Mouse (Mus musculus) hindbrain, postnatal 0 days (tissue): ENCODE data around the gene Pard3. TPM values are rescaled to one million over a fixed set of nuclear protein-coding genes. Genes with fewer than 3 reads are reported as not detected.

ENCODE experiments used
- ATAC-seq: fragments of 200-750 bp; cut with Nextera tagmentation; 2 replicates; pipeline ENCODE4 v1.8.0; 2017; ENCODE audit warnings: mild to moderate bottlenecking, moderate TSS enrichment, moderate library complexity
- DNase-seq: peaks from one replicate; pipeline ENCODE4 v3.0.0-alpha.2; 2015; ENCODE audit warnings: low spot score
- H3K27ac ChIP-seq: fragments of 300-500 bp; sonication (generic); 2 replicates; pipeline ENCODE4 v1.5.1; 2014; ENCODE audit warnings: mild to moderate bottlenecking
- H3K27me3 ChIP-seq: fragments of 300-500 bp; sonication (generic); 2 replicates; pipeline ENCODE4 v1.6.1; 2014; ENCODE audit warnings: low read length, mixed read lengths; ENCODE audit not compliant: insufficient read depth
- H3K36me3 ChIP-seq: fragments of 300-500 bp; sonication (generic); 2 replicates; pipeline ENCODE4 v1.6.1; 2014; ENCODE audit warnings: low read length, mixed read lengths; ENCODE audit not compliant: insufficient read depth
- H3K4me1 ChIP-seq: fragments of 300-500 bp; sonication (generic); 2 replicates; pipeline ENCODE4 v1.6.1; 2014; ENCODE audit warnings: antibody characterized with exemption, low read length, mixed read lengths; ENCODE audit not compliant: insufficient read depth
- H3K4me2 ChIP-seq: fragments of 300-500 bp; sonication (generic); 2 replicates; pipeline ENCODE4 v1.6.1; 2014; ENCODE audit warnings: low read depth, mild to moderate bottlenecking, low read length, moderate library complexity, mixed read lengths
- H3K4me3 ChIP-seq: fragments of 300-500 bp; sonication (generic); 2 replicates; pipeline ENCODE4 v1.5.1; 2014; ENCODE audit warnings: low read length
- H3K9ac ChIP-seq: fragments of 300-500 bp; sonication (generic); replicated peaks from 2 replicates; pipeline ENCODE4 v1.6.1; 2014; ENCODE audit warnings: mild to moderate bottlenecking, low read length, moderate library complexity, mixed read lengths
- H3K9me3 ChIP-seq: fragments of 300-500 bp; sonication (generic); 2 replicates; pipeline ENCODE4 v1.6.1; 2016; ENCODE audit warnings: low read length, mixed read lengths
- CTCF ChIP-seq: IDR thresholded peaks from 2 replicates; pipeline ENCODE4 v1.5.1; 2016; ENCODE audit warnings: antibody characterized with exemption, control low read depth, low read depth
- WGBS: fragments of 180-500 bp; shearing (Covaris S2); extraction: QIAGEN DNeasy Blood & Tissue Kit; methylation state at CpG from one replicate; pipeline ENCODE4 v1.1.7; 2014; 5-methylcytosine and 5-hydroxymethylcytosine counted together
- polyA plus RNA-seq: library from polyadenylated mRNA; unstranded; fragments of >200 nt; fragmentation: Nextera tagmentation; extraction: Ambion mirVana; gene quantifications from 2 replicates; pipeline ENCODE4 v1.2.1, GENCODE M21; 2015
- total RNA-seq: library from RNA; depleted of rRNA; stranded (reverse); fragments of >200 nt; gene quantifications from 2 replicates; pipeline ENCODE4 v1.2.3, GENCODE M21; 2014

The Pard3 gene
- total and polyA plus RNA-seq, 2 experiments from 2014 or later = 11.9 to 29.3 TPM

DNA sequence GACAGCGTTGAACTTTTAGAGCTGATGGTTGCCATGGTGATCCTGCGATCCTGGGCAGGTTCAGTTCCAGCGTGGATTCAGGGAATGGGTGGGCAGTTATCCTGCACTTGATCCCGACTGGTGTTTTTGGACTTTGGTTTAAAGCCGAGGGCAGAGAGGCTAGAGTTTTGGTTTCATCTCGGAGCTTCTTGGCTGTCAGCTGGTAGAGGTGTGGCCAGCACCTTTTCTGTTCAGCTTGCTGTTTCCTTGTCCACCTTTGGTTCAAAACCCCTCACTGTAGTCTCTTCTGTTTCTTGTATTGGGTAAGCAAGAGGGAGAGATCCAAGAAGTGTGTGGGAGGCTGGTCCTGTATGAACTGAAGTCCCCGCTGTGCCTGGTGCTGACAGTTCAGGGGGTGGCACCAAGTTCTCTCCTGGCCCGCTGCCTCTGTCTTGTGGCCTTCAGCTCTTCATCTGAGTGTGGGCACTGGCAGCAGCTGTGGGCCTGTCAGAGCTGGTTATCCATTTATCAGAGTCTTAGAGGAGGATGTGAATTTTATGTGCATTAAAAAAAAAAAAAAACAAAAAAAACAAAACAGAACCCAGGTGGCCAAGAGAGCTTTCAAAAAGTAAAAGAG, 65.2 kb downstream of the Pard3 start:
- no peak overlapping the region for H3K27ac ChIP-seq
- TF ChIP-seq CTCF = no peak
- no peaks in the 10 kb centered on the region for H3K27me3 ChIP-seq
- H3K4me1 ChIP-seq = peaks cover 16% of the 10 kb centered on the region
- H3K9ac ChIP-seq = no peak overlapping the region
- H3K9me3 ChIP-seq = no peaks in the 10 kb centered on the region
- WGBS = 31% methylated on average over 8 of the region's 8 CpGs
- no peak overlapping the region for H3K4me2 ChIP-seq
- ATAC-seq (no peak), DNase-seq (no peak)
- no peaks in the 10 kb centered on the region for H3K36me3 ChIP-seq
- no peak overlapping the region for H3K4me3 ChIP-seq

DNA sequence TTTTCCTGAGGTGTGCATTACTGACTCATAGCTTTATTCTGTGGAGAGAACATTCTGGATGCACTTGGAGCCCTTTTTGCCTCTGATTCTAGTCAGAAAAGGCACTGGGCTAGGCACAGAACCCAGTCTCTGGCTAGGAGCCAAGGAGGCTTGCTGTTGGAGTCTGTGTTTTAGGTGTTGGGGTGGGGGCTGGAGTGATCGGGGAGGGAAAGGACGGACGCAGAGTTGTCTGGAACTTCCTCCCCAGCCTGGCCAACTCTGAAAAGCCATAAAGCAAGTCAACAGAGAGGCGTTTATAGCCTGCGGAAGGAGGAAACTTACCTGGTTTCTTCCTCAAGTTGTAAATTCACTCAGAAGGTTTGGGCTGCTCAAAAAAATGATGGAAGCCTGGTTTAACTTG, 70.6 kb downstream of the Pard3 start:
- WGBS = 76% methylated on average over 5 of the region's 5 CpGs
- Histone ChIP-seq H3K9ac (no peak overlapping the region), H3K4me3 (no peak overlapping the region), H3K27ac (no peak overlapping the region), H3K36me3 (no peaks in the 10 kb centered on the region), H3K27me3 (no peaks in the 10 kb centered on the region), H3K9me3 (no peaks in the 10 kb centered on the region), H3K4me1 (no peaks in the 10 kb centered on the region), H3K4me2 (no peak overlapping the region)
- no peak for DNase-seq
- no peak for TF ChIP-seq CTCF
- no peak for ATAC-seq

DNA sequence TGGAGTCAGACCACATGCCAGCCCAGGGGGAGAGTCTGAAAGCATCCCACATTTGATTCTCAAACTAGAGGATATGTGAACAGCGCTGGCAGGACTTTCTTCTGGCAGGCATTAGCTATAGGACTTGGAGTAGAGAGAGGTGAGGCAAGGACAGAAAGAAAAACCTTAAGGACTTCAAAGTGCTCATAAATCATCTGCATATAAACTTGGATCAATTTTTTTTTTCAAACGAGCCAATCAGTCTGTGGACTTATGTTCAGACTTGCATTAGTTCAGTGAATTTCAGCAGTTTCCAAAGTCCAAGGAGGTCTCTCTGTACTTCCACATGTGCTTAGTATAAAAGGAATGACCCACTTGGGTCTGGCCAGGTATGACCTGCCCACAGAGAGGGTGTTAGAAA, 72.5 kb downstream of the Pard3 start:
- no peak for ATAC-seq
- DNase-seq = no peak
- Histone ChIP-seq H3K4me2 (no peak overlapping the region), H3K36me3 (no peaks in the 10 kb centered on the region), H3K9me3 (no peaks in the 10 kb centered on the region), H3K4me3 (no peak overlapping the region), H3K4me1 (no peaks in the 10 kb centered on the region), H3K27me3 (no peaks in the 10 kb centered on the region), H3K9ac (no peak overlapping the region), H3K27ac (no peak overlapping the region)
- 71% methylated on average over 2 of the region's 2 CpGs for WGBS
- TF ChIP-seq CTCF = no peak

DNA sequence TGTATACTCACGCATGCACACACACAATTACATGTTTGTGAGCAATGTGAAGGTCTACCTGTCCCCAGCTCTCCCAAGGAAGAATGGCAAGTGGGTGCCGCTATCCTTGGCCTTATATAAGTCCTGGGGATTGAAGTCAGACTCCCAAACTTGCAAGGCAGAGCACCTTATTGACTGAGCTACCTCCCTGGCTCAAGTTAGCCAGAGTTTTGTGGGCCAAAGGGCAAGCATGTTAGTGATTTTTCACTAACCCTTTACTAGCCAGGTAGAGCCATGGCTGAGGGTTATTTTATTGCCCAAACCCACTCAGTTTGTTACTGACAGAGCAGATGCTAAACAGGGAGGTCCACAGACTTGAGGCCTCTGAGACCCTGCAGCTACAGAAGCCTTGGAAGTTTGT, 73.1 kb downstream of the Pard3 start:
- no peaks in the 10 kb centered on the region for H3K36me3 ChIP-seq
- no peak for DNase-seq
- ATAC-seq = no peak
- no peak overlapping the region for H3K9ac ChIP-seq
- H3K27ac ChIP-seq = no peak overlapping the region
- H3K4me3 ChIP-seq = no peak overlapping the region
- no peaks in the 10 kb centered on the region for H3K4me1 ChIP-seq
- no peaks in the 10 kb centered on the region for H3K27me3 ChIP-seq
- H3K4me2 ChIP-seq = no peak overlapping the region
- H3K9me3 ChIP-seq = no peaks in the 10 kb centered on the region
- 85% methylated on average over 2 of the region's 2 CpGs for WGBS
- TF ChIP-seq CTCF = no peak

DNA sequence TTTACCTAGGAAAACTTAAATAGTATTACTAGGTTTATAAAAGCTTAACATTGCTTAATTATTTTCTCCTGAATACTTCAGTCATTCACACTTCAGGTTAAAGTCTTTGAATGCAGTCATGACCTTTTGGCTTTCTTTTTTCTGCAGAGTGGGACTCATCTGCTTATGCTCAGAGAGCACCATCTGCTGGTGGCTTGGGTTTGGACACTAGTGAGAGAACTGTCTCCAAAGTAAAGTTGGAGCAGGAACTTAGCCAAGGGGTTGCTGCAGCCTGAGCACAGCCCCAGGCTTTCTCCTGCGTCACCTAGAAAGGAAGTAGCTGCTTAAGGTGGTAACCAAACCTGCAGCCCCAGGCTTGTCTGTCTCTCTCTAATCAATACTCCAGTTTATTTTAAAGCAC, 75.5 kb downstream of the Pard3 start:
- no peaks in the 10 kb centered on the region for H3K27me3 ChIP-seq
- H3K27ac ChIP-seq = no peak overlapping the region
- no peak overlapping the region for H3K9ac ChIP-seq
- TF ChIP-seq CTCF = peak; percentile 91
- H3K36me3 ChIP-seq = no peaks in the 10 kb centered on the region
- no peak overlapping the region for H3K4me2 ChIP-seq
- ATAC-seq = peak; percentile 63; the same call in 1 of the 2 replicates
- no peaks in the 10 kb centered on the region for H3K9me3 ChIP-seq
- H3K4me3 ChIP-seq = no peak overlapping the region
- WGBS = 44% methylated on average over 1 of the region's 1 CpGs
- no peaks in the 10 kb centered on the region for H3K4me1 ChIP-seq
- DNase-seq = peak; percentile 93

DNA sequence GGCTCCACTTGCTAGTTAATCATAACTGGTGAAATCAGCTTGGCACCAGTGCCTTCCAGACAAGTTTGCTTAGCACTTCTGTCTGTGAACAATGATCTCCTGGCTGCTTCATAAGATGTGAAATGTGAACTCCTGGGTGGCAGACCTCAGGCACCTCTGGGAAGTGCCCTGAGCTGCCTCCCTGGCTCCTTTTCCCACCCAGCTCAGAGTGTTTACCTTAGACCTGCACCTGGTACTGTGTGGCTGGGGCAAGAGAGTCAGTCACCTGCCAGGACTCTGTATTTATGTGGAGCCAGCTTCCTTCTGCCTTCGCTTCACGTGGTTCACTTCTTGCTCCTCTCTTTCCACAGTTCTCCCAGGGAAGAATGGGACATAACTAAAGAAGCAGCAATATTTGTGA, 77.3 kb downstream of the Pard3 start:
- ATAC-seq (no peak), DNase-seq (no peak)
- Histone ChIP-seq H3K9ac (no peak overlapping the region), H3K27ac (no peak overlapping the region), H3K4me1 (no peaks in the 10 kb centered on the region), H3K4me3 (no peak overlapping the region), H3K27me3 (no peaks in the 10 kb centered on the region), H3K36me3 (no peaks in the 10 kb centered on the region), H3K4me2 (no peak overlapping the region), H3K9me3 (no peaks in the 10 kb centered on the region)
- WGBS = 97% methylated on average over 2 of the region's 2 CpGs
- no peak for TF ChIP-seq CTCF

DNA sequence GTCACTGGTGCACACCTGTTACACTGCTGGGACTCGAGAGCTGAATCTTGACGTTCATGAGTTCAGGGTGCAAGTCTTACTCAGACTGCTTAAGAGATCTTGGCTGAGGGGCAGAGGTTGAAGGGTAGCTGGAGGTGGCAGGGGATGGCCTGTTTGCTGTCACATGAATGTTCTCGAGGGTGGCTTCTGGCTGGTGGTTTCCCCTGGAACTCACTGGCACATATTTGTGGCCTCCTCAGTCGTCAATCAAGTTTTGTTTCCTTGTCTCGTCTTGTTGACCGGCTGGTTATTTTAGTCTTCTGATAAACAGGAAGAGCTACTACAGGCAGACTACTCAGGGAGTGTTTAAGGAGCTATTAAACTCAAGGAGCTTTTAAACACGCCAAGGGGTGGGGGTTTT, 79.9 kb downstream of the Pard3 start:
- DNase-seq (no peak), ATAC-seq (no peak)
- no peaks in the 10 kb centered on the region for H3K27me3 ChIP-seq
- TF ChIP-seq CTCF = no peak
- no peak overlapping the region for H3K4me2 ChIP-seq
- WGBS = 62% methylated on average over 7 of the region's 7 CpGs
- H3K9me3 ChIP-seq = no peaks in the 10 kb centered on the region
- 0 out of 2 replicates have a peak, but pooled peaks cover 2% of the 10 kb centered on the region for H3K4me1 ChIP-seq
- H3K4me3 ChIP-seq = no peak overlapping the region
- no peak overlapping the region for H3K9ac ChIP-seq
- no peaks in the 10 kb centered on the region for H3K36me3 ChIP-seq
- H3K27ac ChIP-seq = no peak overlapping the region
